Mouse (Mus musculus) heart, postnatal 0 days (tissue): ENCODE results near the gene Smyd3.

Source experiments
- CTCF ChIP-seq: IDR thresholded peaks from 2 replicates; pipeline ENCODE4 v1.5.1; 2016; ENCODE audit warnings: antibody characterized with exemption, control low read depth, low read depth
- EP300 ChIP-seq: IDR thresholded peaks from 2 replicates; pipeline ENCODE4 v1.6.1; 2016; ENCODE audit warnings: antibody characterized with exemption, low read depth

DNA sequence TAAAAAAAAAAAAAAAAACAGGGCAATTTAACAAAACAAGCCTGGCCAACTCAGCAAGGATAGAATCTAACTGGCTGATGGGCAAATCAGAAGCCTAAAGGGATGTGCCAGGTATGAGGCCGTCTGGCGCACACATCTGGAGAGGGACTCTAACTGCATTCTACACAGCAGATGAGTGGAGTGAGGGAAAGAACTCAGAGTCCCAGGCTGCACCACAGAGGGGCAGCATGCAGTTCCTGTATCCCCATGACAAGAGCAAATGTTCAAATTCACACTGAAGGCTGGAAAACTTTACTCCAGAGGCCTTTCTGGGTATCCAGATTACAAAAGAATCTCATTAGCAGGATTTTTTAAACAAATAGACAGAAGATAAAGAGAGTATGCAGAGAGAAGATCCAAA lies 366.6 kb downstream of the Smyd3 start:
- TF ChIP-seq EP300 (no peak), CTCF (no peak)
